Mouse (Mus musculus): ENCODE results near the gene C2cd3. TPM values are rescaled to one million over a fixed set of nuclear protein-coding genes. Genes with fewer than 3 reads are reported as not detected.
A peak's percentile ranks its signal among the peaks of the same experiment; 100 is the strongest.

Gene C2cd3
- polyA plus RNA-seq, 1 experiment = 6.0 TPM

DNA sequence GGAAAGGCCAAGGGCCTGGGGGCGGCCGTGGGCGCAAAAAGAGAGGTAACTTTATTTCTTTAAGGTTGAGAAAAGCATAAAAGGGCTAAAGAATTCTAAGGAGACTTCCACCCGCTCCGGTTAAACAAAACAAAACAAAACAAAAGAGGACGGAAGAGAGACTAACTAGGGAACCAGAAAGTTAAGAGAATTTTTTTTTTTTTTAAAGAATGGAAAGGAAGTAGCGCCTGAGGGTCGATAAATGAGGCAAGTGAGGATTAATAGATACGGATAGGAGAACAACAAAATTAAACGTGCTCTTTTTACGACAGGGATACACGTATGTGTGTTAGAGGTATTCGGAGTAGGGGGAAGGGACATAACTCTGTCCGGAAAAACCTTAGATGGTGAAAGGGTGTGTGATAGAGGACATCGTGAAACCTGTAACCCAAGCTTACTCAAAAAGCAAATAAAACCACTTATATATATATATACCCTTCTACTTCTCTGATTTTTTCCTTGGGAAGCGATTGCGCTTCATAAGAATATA is 483 bp downstream of the C2cd3 start:
- Histone ChIP-seq H3K4me3 (peak overlapping the region; percentile 68), H3K36me3 (ENCODE audit: control insufficient read depth, insufficient read depth) (peaks cover 4% of the 10 kb centered on the region), H3K27me3 (ENCODE audit: control insufficient read depth, insufficient read depth, insufficient read length) (no peaks in the 10 kb centered on the region), H3K4me2 (ENCODE audit: low read depth) (peak overlapping the region; percentile 75), H3K79me2 (ENCODE audit: control insufficient read depth, insufficient read depth) (peaks cover 33% of the 10 kb centered on the region), H3ac (ENCODE audit: control insufficient read depth, insufficient read length) (no peak overlapping the region)
- TF ChIP-seq MAX (IDR thresholded peaks at IDR 0.05; ENCODE audit: low read depth) (no peak), CEBPB (IDR thresholded peaks at IDR 0.05; ENCODE audit: insufficient read depth, poor library complexity, severe bottlenecking) (no peak), POLR2AphosphoS2 (IDR thresholded peaks at IDR 0.05; ENCODE audit: insufficient read length, low read depth) (no peak), POLR2A (IDR thresholded peaks at IDR 0.05; ENCODE audit: insufficient read length, low read depth) (no peak), MYOG (IDR thresholded peaks at IDR 0.05; ENCODE audit: control insufficient read depth in 1 of 3, insufficient read depth in 1 of 3, insufficient read length in 2 of 3, low read depth in 2 of 3) (no peak), REST (IDR thresholded peaks at IDR 0.05; ENCODE audit: insufficient read depth, insufficient read length) (no peak), TCF12 (IDR thresholded peaks at IDR 0.05; ENCODE audit: insufficient read depth, poor library complexity, severe bottlenecking) (no peak), USF1 (IDR thresholded peaks at IDR 0.05; ENCODE audit: low read depth) (no peak), SRF (IDR thresholded peaks at IDR 0.05; ENCODE audit: control insufficient read depth, insufficient read length, low read depth) (no peak), MYOD1 (IDR thresholded peaks at IDR 0.05; ENCODE audit: control insufficient read depth in 1 of 3, insufficient read length in 2 of 3, low read depth in 2 of 3) (no peak), TCF3 (IDR thresholded peaks at IDR 0.05; ENCODE audit: insufficient read length, low read depth) (no peak), E2F4 (IDR thresholded peaks at IDR 0.05; ENCODE audit: insufficient read depth) (no peak)

GRCm38 (mm10) chr7:100378257-100378656 is 6.2 kb downstream of the C2cd3 start:
- H3ac ChIP-seq (ENCODE audit: control insufficient read depth, insufficient read length) = no peak overlapping the region
- H3K27me3 ChIP-seq (ENCODE audit: control insufficient read depth, insufficient read depth, insufficient read length) = no peaks in the 10 kb centered on the region
- H3K4me2 ChIP-seq (ENCODE audit: low read depth) = no peak overlapping the region
- H3K36me3 ChIP-seq (ENCODE audit: control insufficient read depth, insufficient read depth) = peaks cover 4% of the 10 kb centered on the region
- H3K79me2 ChIP-seq (ENCODE audit: control insufficient read depth, insufficient read depth) = no peaks in the 10 kb centered on the region
- no peak for TF ChIP-seq E2F4 (IDR thresholded peaks at IDR 0.05; ENCODE audit: insufficient read depth)
- no peak for TF ChIP-seq CEBPB (IDR thresholded peaks at IDR 0.05; ENCODE audit: insufficient read depth, poor library complexity, severe bottlenecking)
- H3K4me3 ChIP-seq = no peak overlapping the region

DNA sequence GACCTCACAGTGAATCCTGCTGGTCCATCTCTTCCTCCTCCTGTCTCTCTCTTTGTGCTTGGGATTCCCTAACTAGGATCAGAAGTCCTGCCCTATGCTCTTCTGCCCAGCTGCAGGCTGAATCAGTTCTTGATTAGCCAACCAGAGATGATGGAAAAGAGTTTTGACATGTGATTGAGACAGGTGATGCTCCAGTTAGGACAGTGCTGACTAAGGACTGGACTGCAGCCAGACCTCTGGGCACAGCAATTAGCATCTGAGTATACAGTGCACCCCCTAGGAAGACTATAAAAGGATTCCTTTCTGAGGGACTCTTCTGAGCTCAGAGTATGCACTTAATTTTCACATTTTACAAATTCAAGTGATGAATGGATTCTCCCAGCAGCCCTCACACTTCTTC is 9.1 kb downstream of the C2cd3 start:
- Histone ChIP-seq H3K27me3 (ENCODE audit: control insufficient read depth, insufficient read depth, insufficient read length) (no peaks in the 10 kb centered on the region), H3K79me2 (ENCODE audit: control insufficient read depth, insufficient read depth) (no peaks in the 10 kb centered on the region), H3K36me3 (ENCODE audit: control insufficient read depth, insufficient read depth) (no peaks in the 10 kb centered on the region), H3K4me2 (ENCODE audit: low read depth) (no peak overlapping the region), H3K4me3 (no peak overlapping the region), H3ac (ENCODE audit: control insufficient read depth, insufficient read length) (no peak overlapping the region)
- TF ChIP-seq TCF12 (IDR thresholded peaks at IDR 0.05; ENCODE audit: insufficient read depth, poor library complexity, severe bottlenecking) (no peak), TCF3 (IDR thresholded peaks at IDR 0.05; ENCODE audit: insufficient read length, low read depth) (no peak), REST (IDR thresholded peaks at IDR 0.05; ENCODE audit: insufficient read depth, insufficient read length) (no peak), USF1 (IDR thresholded peaks at IDR 0.05; ENCODE audit: low read depth) (no peak), POLR2AphosphoS2 (IDR thresholded peaks at IDR 0.05; ENCODE audit: insufficient read length, low read depth) (no peak), E2F4 (IDR thresholded peaks at IDR 0.05; ENCODE audit: insufficient read depth) (no peak), MYOD1 (IDR thresholded peaks at IDR 0.05; ENCODE audit: control insufficient read depth in 1 of 3, insufficient read length in 2 of 3, low read depth in 2 of 3) (no peak), CEBPB (IDR thresholded peaks at IDR 0.05; ENCODE audit: insufficient read depth, poor library complexity, severe bottlenecking) (no peak), MYOG (IDR thresholded peaks at IDR 0.05; ENCODE audit: control insufficient read depth in 1 of 3, insufficient read depth in 1 of 3, insufficient read length in 2 of 3, low read depth in 2 of 3) (no peak), POLR2A (IDR thresholded peaks at IDR 0.05; ENCODE audit: insufficient read length, low read depth) (no peak), SRF (IDR thresholded peaks at IDR 0.05; ENCODE audit: control insufficient read depth, insufficient read length, low read depth) (no peak), MAX (IDR thresholded peaks at IDR 0.05; ENCODE audit: low read depth) (no peak)

GRCm38 (mm10) chr7:100383207-100383606 is 11.2 kb downstream of the C2cd3 start:
- Histone ChIP-seq H3K27me3 (ENCODE audit: control insufficient read depth, insufficient read depth, insufficient read length) (no peaks in the 10 kb centered on the region), H3ac (ENCODE audit: control insufficient read depth, insufficient read length) (no peak overlapping the region), H3K4me2 (ENCODE audit: low read depth) (no peak overlapping the region), H3K4me3 (no peak overlapping the region), H3K36me3 (ENCODE audit: control insufficient read depth, insufficient read depth) (no peaks in the 10 kb centered on the region), H3K79me2 (ENCODE audit: control insufficient read depth, insufficient read depth) (no peaks in the 10 kb centered on the region)
- TF ChIP-seq MAX (IDR thresholded peaks at IDR 0.05; ENCODE audit: low read depth) = no peak
- TF ChIP-seq SRF (IDR thresholded peaks at IDR 0.05; ENCODE audit: control insufficient read depth, insufficient read length, low read depth) = no peak
- TF ChIP-seq TCF12 (IDR thresholded peaks at IDR 0.05; ENCODE audit: insufficient read depth, poor library complexity, severe bottlenecking) = no peak
- TF ChIP-seq USF1 (IDR thresholded peaks at IDR 0.05; ENCODE audit: low read depth) = no peak
- TF ChIP-seq E2F4 (IDR thresholded peaks at IDR 0.05; ENCODE audit: insufficient read depth) = no peak
- no peak for TF ChIP-seq REST (IDR thresholded peaks at IDR 0.05; ENCODE audit: insufficient read depth, insufficient read length)
- no peak for TF ChIP-seq CEBPB (IDR thresholded peaks at IDR 0.05; ENCODE audit: insufficient read depth, poor library complexity, severe bottlenecking)
- no peak for TF ChIP-seq MYOG (IDR thresholded peaks at IDR 0.05; ENCODE audit: control insufficient read depth in 1 of 3, insufficient read depth in 1 of 3, insufficient read length in 2 of 3, low read depth in 2 of 3)
- no peak for TF ChIP-seq TCF3 (IDR thresholded peaks at IDR 0.05; ENCODE audit: insufficient read length, low read depth)
- TF ChIP-seq MYOD1 (IDR thresholded peaks at IDR 0.05; ENCODE audit: control insufficient read depth in 1 of 3, insufficient read length in 2 of 3, low read depth in 2 of 3) = no peak

- TF ChIP-seq CEBPB (IDR thresholded peaks at IDR 0.05; ENCODE audit: insufficient read depth, poor library complexity, severe bottlenecking) = no peak
- TF ChIP-seq E2F4 (IDR thresholded peaks at IDR 0.05; ENCODE audit: insufficient read depth) = no peak
- no peak for TF ChIP-seq TCF12 (IDR thresholded peaks at IDR 0.05; ENCODE audit: insufficient read depth, poor library complexity, severe bottlenecking)
- Histone ChIP-seq H3K27me3 (ENCODE audit: control insufficient read depth, insufficient read depth, insufficient read length) (no peaks in the 10 kb centered on the region), H3ac (ENCODE audit: control insufficient read depth, insufficient read length) (no peak overlapping the region), H3K4me2 (ENCODE audit: low read depth) (no peak overlapping the region), H3K79me2 (ENCODE audit: control insufficient read depth, insufficient read depth) (no peaks in the 10 kb centered on the region), H3K4me3 (no peak overlapping the region), H3K36me3 (ENCODE audit: control insufficient read depth, insufficient read depth) (peaks cover 4% of the 10 kb centered on the region)
These were observed 16.1 kb downstream of the C2cd3 start for GRCm38 (mm10) chr7:100388174-100388573.
